Mouse (Mus musculus): ENCODE results near the gene Scn3a.

- no peak for TF ChIP-seq FLI1 (IDR thresholded peaks at IDR 0.05; ENCODE audit: low read length)
- TF ChIP-seq GATA1 (IDR thresholded peaks at IDR 0.05; ENCODE audit: borderline replicate concordance, low read length), result no peak
These were observed 498 bp upstream of the Scn3a start for GRCm38 (mm10) chr2:65567925-65568324.

Measured in megakaryocyte, embryonic 14.5 days (primary cell).